Mouse (Mus musculus) liver, embryonic 12.5 days (tissue): ENCODE results near the gene Theg. TPM values are rescaled to one million over a fixed set of nuclear protein-coding genes. Genes with fewer than 3 reads are reported as not detected.

Experiments
- ATAC-seq: fragments of 200-750 bp; cut with Nextera tagmentation; 2 replicates; pipeline ENCODE4 v1.8.0; 2017; ENCODE audit warnings: moderate number of reproducible peaks, mild to moderate bottlenecking, moderate library complexity
- H3K27ac ChIP-seq: fragments of 300-500 bp; sonication (generic); 2 replicates; pipeline ENCODE4 v1.5.1; 2016; ENCODE audit warnings: mild to moderate bottlenecking
- H3K27me3 ChIP-seq: fragments of 300-500 bp; sonication (generic); replicated peaks from 2 replicates; pipeline ENCODE4 v1.6.1; 2016; ENCODE audit warnings: mild to moderate bottlenecking, moderate library complexity
- H3K36me3 ChIP-seq: fragments of 300-500 bp; sonication (generic); 2 replicates; pipeline ENCODE4 v1.6.1; 2016; ENCODE audit warnings: mild to moderate bottlenecking, moderate library complexity
- H3K4me1 ChIP-seq: fragments of 300-500 bp; sonication (generic); 2 replicates; pipeline ENCODE4 v1.6.1; 2016
- H3K4me2 ChIP-seq: fragments of 300-500 bp; sonication (generic); 2 replicates; pipeline ENCODE4 v1.6.1; 2016; ENCODE audit warnings: mild to moderate bottlenecking, moderate library complexity
- H3K4me3 ChIP-seq: fragments of 300-500 bp; sonication (generic); 2 replicates; pipeline ENCODE4 v1.5.1; 2016; ENCODE audit warnings: mild to moderate bottlenecking, moderate library complexity
- H3K9ac ChIP-seq: fragments of 300-500 bp; sonication (generic); 2 replicates; pipeline ENCODE4 v1.6.1; 2016; ENCODE audit warnings: mild to moderate bottlenecking, moderate library complexity
- H3K9me3 ChIP-seq: fragments of 300-500 bp; sonication (generic); replicated peaks from 2 replicates; pipeline ENCODE4 v1.6.1; 2016; ENCODE audit warnings: mild to moderate bottlenecking, moderate library complexity
- WGBS: fragments of 180-500 bp; shearing (Covaris S2); methylation state at CpG from one replicate; pipeline ENCODE4 v1.1.7; 2016; ENCODE audit not compliant: insufficient replicate concordance; 5-methylcytosine and 5-hydroxymethylcytosine counted together
- polyA plus RNA-seq: library from polyadenylated mRNA; unstranded; fragments of >200 nt; fragmentation: Nextera tagmentation; extraction: Ambion mirVana; gene quantifications from 2 replicates; pipeline ENCODE4 v1.2.1, GENCODE M21; 2016

The Theg gene
- polyA plus RNA-seq, 1 experiment from 2014 or later, result not detected

- Histone ChIP-seq H3K4me3 (no peak overlapping the region), H3K9ac (no peak overlapping the region), H3K4me1 (no peaks in the 10 kb centered on the region), H3K27ac (no peak overlapping the region), H3K4me2 (no peak overlapping the region), H3K9me3 (no peaks in the 10 kb centered on the region), H3K27me3 (peaks cover 6% of the 10 kb centered on the region; the same call in 1 of the 2 replicates), H3K36me3 (peaks cover 67% of the 10 kb centered on the region)
- no peak for ATAC-seq
- WGBS, result 87% methylated on average over 11 of the region's 11 CpGs
Measured at GRCm38 (mm10) chr10:79540746-79541145, 46.4 kb downstream of the Theg start.

- Histone ChIP-seq H3K9me3 (no peaks in the 10 kb centered on the region), H3K4me3 (no peak overlapping the region), H3K36me3 (peaks cover 58% of the 10 kb centered on the region), H3K9ac (no peak overlapping the region), H3K4me1 (no peaks in the 10 kb centered on the region), H3K4me2 (no peak overlapping the region), H3K27me3 (peaks cover 14% of the 10 kb centered on the region), H3K27ac (no peak overlapping the region)
- ATAC-seq, result no peak
- WGBS, result 82% methylated on average over 16 of the region's 16 CpGs
Measured at GRCm38 (mm10) chr10:79539701-79540495, 47.2 kb downstream of the Theg start.

- no peak for ATAC-seq
- H3K36me3 ChIP-seq, result peaks cover 48% of the 10 kb centered on the region
Measured at GRCm38 (mm10) chr10:79538873-79539272, 48.3 kb downstream of the Theg start.

GRCm38 (mm10) chr10:79538323-79538722, 48.8 kb downstream of the Theg start:
- Histone ChIP-seq H3K4me3 (no peak overlapping the region), H3K9ac (no peak overlapping the region), H3K4me1 (peaks cover 10% of the 10 kb centered on the region), H3K27me3 (peaks cover 21% of the 10 kb centered on the region), H3K4me2 (no peak overlapping the region), H3K36me3 (peaks cover 42% of the 10 kb centered on the region), H3K9me3 (no peaks in the 10 kb centered on the region), H3K27ac (no peak overlapping the region)
- no peak for ATAC-seq
- 65% methylated on average over 3 of the region's 3 CpGs for WGBS

More at GRCm38 (mm10) chr10:79538873-79539272, 48.3 kb downstream of the Theg start:
- Histone ChIP-seq H3K4me1 (peaks cover 5% of the 10 kb centered on the region), H3K9ac (no peak overlapping the region), H3K4me2 (no peak overlapping the region), H3K27me3 (peaks cover 21% of the 10 kb centered on the region), H3K27ac (no peak overlapping the region), H3K4me3 (no peak overlapping the region), H3K9me3 (no peaks in the 10 kb centered on the region)
- WGBS, result 35% methylated on average over 4 of the region's 4 CpGs

- no peak overlapping the region for H3K4me2 ChIP-seq
- H3K4me1 ChIP-seq, result peaks cover 16% of the 10 kb centered on the region
- no peak overlapping the region for H3K9ac ChIP-seq
- no peaks in the 10 kb centered on the region for H3K9me3 ChIP-seq
- H3K27me3 ChIP-seq, result peaks cover 21% of the 10 kb centered on the region
- WGBS, result 61% methylated on average over 2 of the region's 2 CpGs
- ATAC-seq, result no peak
- no peak overlapping the region for H3K4me3 ChIP-seq
- H3K27ac ChIP-seq, result no peak overlapping the region
- H3K36me3 ChIP-seq, result peaks cover 37% of the 10 kb centered on the region
Measured at GRCm38 (mm10) chr10:79537781-79538180, 49.4 kb downstream of the Theg start.

- H3K27me3 ChIP-seq, result peaks cover 21% of the 10 kb centered on the region
- 80% methylated on average over 7 of the region's 7 CpGs for WGBS
- H3K4me2 ChIP-seq, result no peak overlapping the region
- H3K27ac ChIP-seq, result no peak overlapping the region
- no peak overlapping the region for H3K9ac ChIP-seq
- peaks cover 20% of the 10 kb centered on the region for H3K4me1 ChIP-seq
- H3K4me3 ChIP-seq, result no peak overlapping the region
- ATAC-seq, result no peak
- H3K9me3 ChIP-seq, result no peaks in the 10 kb centered on the region
- H3K36me3 ChIP-seq, result peaks cover 32% of the 10 kb centered on the region
Measured at GRCm38 (mm10) chr10:79537271-79537670, 49.9 kb downstream of the Theg start.

- Histone ChIP-seq H3K27me3 (peaks cover 21% of the 10 kb centered on the region), H3K4me1 (peaks cover 20% of the 10 kb centered on the region), H3K36me3 (peaks cover 25% of the 10 kb centered on the region), H3K4me3 (no peak overlapping the region), H3K4me2 (no peak overlapping the region), H3K27ac (no peak overlapping the region), H3K9ac (no peak overlapping the region), H3K9me3 (no peaks in the 10 kb centered on the region)
- 65% methylated on average over 12 of the region's 12 CpGs for WGBS
- no peak for ATAC-seq
Measured at GRCm38 (mm10) chr10:79536461-79537080, 50.6 kb downstream of the Theg start.

GRCm38 (mm10) chr10:79535431-79535830, 51.7 kb downstream of the Theg start:
- H3K27me3 ChIP-seq, result peaks cover 21% of the 10 kb centered on the region
- peaks cover 17% of the 10 kb centered on the region for H3K36me3 ChIP-seq
- H3K4me1 ChIP-seq, result peaks cover 24% of the 10 kb centered on the region
- ATAC-seq, result no peak
- H3K27ac ChIP-seq, result no peak overlapping the region
- H3K4me3 ChIP-seq, result no peak overlapping the region
- no peaks in the 10 kb centered on the region for H3K9me3 ChIP-seq
- H3K4me2 ChIP-seq, result no peak overlapping the region
- WGBS, result 16% methylated on average over 1 of the region's 1 CpGs
- no peak overlapping the region for H3K9ac ChIP-seq

GRCm38 (mm10) chr10:79534426-79534825, 52.7 kb downstream of the Theg start:
- no peak for ATAC-seq
- H3K9ac ChIP-seq, result no peak overlapping the region

GRCm38 (mm10) chr10:79533126-79533911, 53.8 kb downstream of the Theg start, which contains the start of gene Plpp2:
Gene Plpp2, minus strand, starts transcription at chr10:79533796.
- Histone ChIP-seq H3K4me3 (peak within 1 kb of the TSS; percentile 64), H3K36me3 (peaks cover 17% of the 10 kb centered on the region), H3K9ac (peak within 1 kb of the TSS; percentile 71), H3K4me1 (peaks cover 24% of the 10 kb centered on the region), H3K9me3 (no peaks in the 10 kb centered on the region), H3K4me2 (peak within 1 kb of the TSS; percentile 93), H3K27ac (peak within 1 kb of the TSS; percentile 64), H3K27me3 (peaks cover 21% of the 10 kb centered on the region)
- WGBS, result under 1% methylated on average over 46 of the region's 52 CpGs
- ATAC-seq, result peak; percentile 81

More at GRCm38 (mm10) chr10:79534426-79534825, 52.7 kb downstream of the Theg start:
- 65% methylated on average over 2 of the region's 2 CpGs for WGBS
- Histone ChIP-seq H3K4me2 (no peak overlapping the region), H3K4me3 (no peak overlapping the region), H3K9me3 (no peaks in the 10 kb centered on the region), H3K4me1 (peaks cover 24% of the 10 kb centered on the region), H3K27me3 (peaks cover 21% of the 10 kb centered on the region), H3K27ac (no peak overlapping the region), H3K36me3 (peaks cover 14% of the 10 kb centered on the region)

GRCm38 (mm10) chr10:79532678-79533077, 54.5 kb downstream of the Theg start:
- no peaks in the 10 kb centered on the region for H3K9me3 ChIP-seq
- no peak overlapping the region for H3K27ac ChIP-seq
- H3K4me3 ChIP-seq, result peak overlapping the region; percentile 64
- H3K9ac ChIP-seq, result peak overlapping the region; percentile 71
- peaks cover 24% of the 10 kb centered on the region for H3K4me1 ChIP-seq
- H3K36me3 ChIP-seq, result peaks cover 18% of the 10 kb centered on the region
- WGBS, result 41% methylated on average over 3 of the region's 3 CpGs
- H3K4me2 ChIP-seq, result peak overlapping the region; percentile 93
- H3K27me3 ChIP-seq, result peaks cover 21% of the 10 kb centered on the region
- ATAC-seq, result no peak
